Mouse (Mus musculus): ENCODE measurements around the gene Gemin4.

GRCm38 (mm10) chr11:76217390-76217800 lies at the start of gene Gemin4, which contains the start of gene Dbil5:
- TF ChIP-seq CTCF (conservative IDR thresholded peaks at IDR 0.05; ENCODE audit: low read length) = peak; percentile 86
- no peak for TF ChIP-seq POU5F1 (IDR thresholded peaks at IDR 0.05; ENCODE audit: borderline replicate concordance, low read length)
